Mouse (Mus musculus) testis, adult 2 months (tissue): ENCODE measurements at regions not wholly inside any gene's neighbourhood (a gene's known extent, or its start where the extent isn't known, plus 50 kb on each side); places are given as distances from the start of the nearest gene placed in this dataset.

Source experiments
- CTCF ChIP-seq: fragments of 200-500 bp; IDR thresholded peaks from 2 replicates; pipeline ENCODE4 v1.5.1; 2012; ENCODE audit warnings: low read depth, mild to moderate bottlenecking, inconsistent platforms, low read length, moderate library complexity; ENCODE audit not compliant: control insufficient read depth, insufficient read depth, insufficient replicate concordance
- POLR2A ChIP-seq: fragments of 200-500 bp; IDR thresholded peaks from 2 replicates; pipeline ENCODE4 v1.6.1; 2012; ENCODE audit warnings: low read depth, mild to moderate bottlenecking, inconsistent platforms, low read length, moderate library complexity; ENCODE audit not compliant: control insufficient read depth

DNA sequence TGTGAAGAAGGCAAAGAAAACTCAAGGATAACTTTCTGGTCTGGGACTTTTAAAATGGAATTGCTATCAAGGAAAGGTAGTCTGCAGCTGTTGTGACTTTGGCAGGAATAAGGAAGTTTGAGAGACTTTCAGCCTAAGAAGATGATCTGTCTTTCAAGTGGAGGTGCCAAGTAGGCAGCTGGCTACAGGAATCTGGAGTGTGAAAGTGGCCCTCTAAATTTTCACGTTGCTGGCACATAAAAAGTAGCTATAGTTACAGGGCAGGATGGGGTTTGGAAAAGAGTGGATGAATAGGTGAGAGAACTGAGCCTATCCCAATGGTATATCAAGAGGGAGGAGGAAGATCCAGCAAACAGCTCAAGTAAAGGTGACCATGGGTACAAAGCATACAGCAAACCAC, 284.4 kb upstream of the Pkdcc start:
- TF ChIP-seq CTCF (no peak), POLR2A (no peak)
